ENCODE assay signal across 11 mouse cellular contexts in the genomic region with DNA sequence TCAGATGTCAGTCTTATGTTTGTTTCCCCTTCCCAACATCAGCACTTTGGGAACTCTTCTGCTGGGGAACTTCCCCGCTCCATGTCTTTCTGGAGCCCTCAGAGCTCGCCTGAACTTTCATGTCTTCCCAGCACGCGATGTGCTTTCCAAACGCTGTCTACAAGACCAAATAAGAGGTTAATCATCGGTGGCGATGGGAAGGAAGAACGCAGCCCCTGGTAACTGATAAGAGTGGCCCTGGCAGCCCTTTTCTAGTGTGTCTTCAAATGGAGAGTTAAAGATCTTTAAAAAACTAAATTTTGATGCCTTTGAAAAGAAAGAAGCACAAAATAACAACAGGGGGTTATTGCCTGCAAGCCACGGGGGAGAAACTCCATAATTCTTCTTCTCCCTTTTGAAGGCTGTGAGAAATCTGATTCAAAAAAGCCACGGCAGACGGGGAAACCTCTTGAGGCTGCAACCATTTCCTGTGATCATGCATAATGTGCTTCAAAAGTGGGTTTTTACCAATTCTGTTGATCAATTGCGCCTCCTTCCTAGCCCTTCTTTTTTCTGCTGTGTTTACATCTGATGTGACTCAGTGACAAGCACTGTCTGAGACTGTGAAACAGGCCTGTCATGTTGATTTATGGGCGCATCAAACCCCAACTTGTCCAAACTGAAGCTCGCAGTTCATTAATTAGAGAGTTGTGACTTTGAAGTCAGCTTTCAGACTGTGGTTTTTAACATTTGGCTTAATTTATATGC.
DNase-seq lines count a peak whose midpoint lies in the region; ATAC-seq lines count a peak whose summit lies in the region.
"Had no signal": no experiment of that assay in that cellular context is flagged by ENCODE, and none has a peak within 500 bp of the region (broad histone marks: within the 10 kb centered on the region; RNA-seq: fewer than 3 reads in every experiment).

No protein-coding gene starts in this region.

- no peaks in the 10 kb centered on the region; the same call in 1 of the 2 replicates for H3K9me3 ChIP-seq in heart, embryonic 13.5 days
- H3K9me3 ChIP-seq in forebrain, embryonic 14.5 days (replicated peaks; ENCODE audit: control insufficient read depth, low read length), result 0 out of 2 replicates have a peak, but pooled peaks cover 3% of the 10 kb centered on the region
- no peaks in the 10 kb centered on the region for H3K9me3 ChIP-seq in midbrain, embryonic 13.5 days

- peak overlapping the region; percentile 6; the same call in 1 of the 2 replicates for H3K27ac ChIP-seq in heart, embryonic 13.5 days (replicated peaks)
- H3K27ac ChIP-seq in forebrain, embryonic 14.5 days (ENCODE audit: low read depth, low read length), result 0 out of 2 replicates have a peak overlapping the region, but pooled peaks have one; percentile 2
- peak overlapping the region; percentile 61 for H3K27ac ChIP-seq in midbrain, embryonic 13.5 days
- H3K27ac ChIP-seq: liver, embryonic 13.5 days had no signal

- no peak overlapping the region for H3K4me2 ChIP-seq in heart, embryonic 13.5 days
- H3K4me2 ChIP-seq in forebrain, embryonic 14.5 days (ENCODE audit: low read length), result peak overlapping the region; percentile 20
- peak overlapping the region; percentile 19; the same call in 1 of the 2 replicates for H3K4me2 ChIP-seq in midbrain, embryonic 13.5 days (replicated peaks)
- H3K4me2 ChIP-seq: liver, embryonic 13.5 days had no signal

- no peak overlapping the region for H3K4me3 ChIP-seq in heart, embryonic 13.5 days
- no peak overlapping the region for H3K4me3 ChIP-seq in forebrain, embryonic 14.5 days (ENCODE audit: low read depth, low read length)
- no peak overlapping the region for H3K4me3 ChIP-seq in midbrain, embryonic 13.5 days (replicated peaks)
- H3K4me3 ChIP-seq: liver, embryonic 13.5 days had no signal

- no peak for ATAC-seq in heart, embryonic 13.5 days (ENCODE audit: extremely low read depth, insufficient number of reproducible peaks, low FRiP score, low TSS enrichment)
- peak; percentile 91 for ATAC-seq in CD4-positive, CD25-positive, alpha-beta regulatory T cell, adult 4 months
- peak; percentile 57 for ATAC-seq in forebrain, embryonic 14.5 days
- 0 out of 2 replicates have a peak, but pooled peaks have one; percentile 31 for ATAC-seq in midbrain, embryonic 13.5 days

- 0 out of 2 replicates have a peak overlapping the region, but pooled peaks have one; percentile 7 for H3K9ac ChIP-seq in heart, embryonic 13.5 days
- H3K9ac ChIP-seq in forebrain, embryonic 14.5 days (ENCODE audit: low read length), result peak overlapping the region; percentile 25; the same call in 1 of the 2 replicates
- no peak overlapping the region for H3K9ac ChIP-seq in midbrain, embryonic 13.5 days (replicated peaks)
- H3K9ac ChIP-seq: liver, embryonic 13.5 days had no signal

- peaks cover 38% of the 10 kb centered on the region for H3K4me1 ChIP-seq in heart, embryonic 13.5 days
- H3K4me1 ChIP-seq in forebrain, embryonic 14.5 days (ENCODE audit: control insufficient read depth, insufficient read depth, low read length), result peaks cover 30% of the 10 kb centered on the region
- peaks cover 62% of the 10 kb centered on the region for H3K4me1 ChIP-seq in midbrain, embryonic 13.5 days (replicated peaks)

- H3K27me3 ChIP-seq in heart, embryonic 13.5 days (replicated peaks), result no peaks in the 10 kb centered on the region
- 0 out of 2 replicates have a peak, but pooled peaks cover 8% of the 10 kb centered on the region for H3K27me3 ChIP-seq in forebrain, embryonic 14.5 days (replicated peaks; ENCODE audit: control insufficient read depth, insufficient read depth, low read length)
- no peaks in the 10 kb centered on the region for H3K27me3 ChIP-seq in midbrain, embryonic 13.5 days
- H3K27me3 ChIP-seq: CH12.LX; liver, embryonic 13.5 days had no signal

- peaks cover 72% of the 10 kb centered on the region for H3K36me3 ChIP-seq in heart, embryonic 13.5 days
- no peaks in the 10 kb centered on the region; the same call in 1 of the 2 replicates for H3K36me3 ChIP-seq in forebrain, embryonic 14.5 days (ENCODE audit: control insufficient read depth, insufficient read depth, low read length)
- H3K36me3 ChIP-seq in midbrain, embryonic 13.5 days, result peaks cover 8% of the 10 kb centered on the region

- DNase-seq in heart, adult 18-20 months, result no peak
- peak; percentile 74 for DNase-seq in forebrain, embryonic 14.5 days (ENCODE audit: low spot score)
- no peak for DNase-seq in urinary bladder, postnatal 4 days (ENCODE audit: low spot score in 2 of 2)
- no peak for DNase-seq in layer of hippocampus, adult 18-20 months (ENCODE audit: low spot score in 2 of 2)
- no peak for DNase-seq in cerebellum, adult 9-10 months
- DNase-seq: cerebellum, adult 8-10 months; liver, embryonic 13.5 days had no signal

- WGBS in heart, embryonic 13.5 days, result 35% methylated on average over 14 of the region's 14 CpGs
- WGBS in forebrain, embryonic 14.5 days, result 15% methylated on average over 14 of the region's 14 CpGs
- 15% methylated on average over 14 of the region's 14 CpGs for WGBS in midbrain, embryonic 13.5 days

Comparison
In these comparisons a context has a peak if more than half of its experiments do, and no peak if none do; other contexts are left out.
1. H3K27ac ChIP-seq: peak in every context shown above with its lines; median percentile 61 in midbrain, embryonic 13.5 days; 6 in heart, embryonic 13.5 days; 2 in forebrain, embryonic 14.5 days.